In genomic region chr13:64274879-64275753, GRCm38 (mm10) we compare ENCODE assay signal across 8 mouse cellular contexts. TPM values are rescaled to one million over a fixed set of nuclear protein-coding genes. Genes with fewer than 3 reads are reported as not detected.
DNase-seq lines count a peak whose midpoint lies in the region; ATAC-seq and TF ChIP-seq lines count a peak whose summit lies in the region.

Cdc14b (minus strand) TSS chr13:64275290.

- H3K9ac ChIP-seq in forebrain, embryonic 11.5 days (ENCODE audit: low read length), result peak within 1 kb of the TSS; percentile 72
- peak within 1 kb of the TSS; percentile 46 for H3K9ac ChIP-seq in liver, postnatal 0 days (replicated peaks)
- H3K9ac ChIP-seq in neural tube, embryonic 13.5 days, result peak within 1 kb of the TSS; percentile 76

- no peak for TF ChIP-seq CTCF in E14TG2a.4 (conservative IDR thresholded peaks at IDR 0.05; ENCODE audit: low read length)
- TF ChIP-seq CTCF in liver, postnatal 0 days (IDR thresholded peaks at IDR 0.05; ENCODE audit: low read depth), result no peak
- no peak for TF ChIP-seq CTCF in testis, adult 2 months (IDR thresholded peaks at IDR 0.05; ENCODE audit: control insufficient read depth, insufficient read depth, insufficient replicate concordance, low read depth, low read length)

- intact Hi-C loops in heart, postnatal 14 days (cut with DNase I), result no loop called here

- no peaks in the 10 kb centered on the region for H3K9me3 ChIP-seq in E14TG2a.4 (ENCODE audit: low read length)
- H3K9me3 ChIP-seq in forebrain, embryonic 11.5 days (ENCODE audit: control insufficient read depth, low read length), result no peaks in the 10 kb centered on the region
- H3K9me3 ChIP-seq in liver, postnatal 0 days (ENCODE audit: low read length), result no peaks in the 10 kb centered on the region
- H3K9me3 ChIP-seq in neural tube, embryonic 13.5 days, result no peaks in the 10 kb centered on the region

- H3K4me3 ChIP-seq in E14TG2a.4 (replicated peaks; ENCODE audit: low read length), result peak within 1 kb of the TSS; percentile 86
- H3K4me3 ChIP-seq in brown adipose tissue, adult 24 weeks (ENCODE audit: insufficient read depth, low read depth, low read length), result peak within 1 kb of the TSS; percentile 66
- H3K4me3 ChIP-seq in forebrain, embryonic 11.5 days (ENCODE audit: low read depth, low read length), result peak within 1 kb of the TSS; percentile 73
- H3K4me3 ChIP-seq in liver, postnatal 0 days (ENCODE audit: low read depth, low read length), result peak within 1 kb of the TSS; percentile 65
- H3K4me3 ChIP-seq in neural tube, embryonic 13.5 days, result peak within 1 kb of the TSS; percentile 80
- peak within 1 kb of the TSS; percentile 93 for H3K4me3 ChIP-seq in testis, adult 2 months (ENCODE audit: control insufficient read depth, low read depth, low read length)

- H3K4me2 ChIP-seq in forebrain, embryonic 11.5 days (ENCODE audit: low read depth, low read length, severe bottlenecking), result peak within 1 kb of the TSS; percentile 100
- H3K4me2 ChIP-seq in liver, postnatal 0 days (ENCODE audit: low read depth, low read length), result peak within 1 kb of the TSS; percentile 99
- peak within 1 kb of the TSS; percentile 99 for H3K4me2 ChIP-seq in neural tube, embryonic 13.5 days

- peak; percentile 95 for DNase-seq in forebrain, embryonic 11.5 days (ENCODE audit: low spot score)
- DNase-seq in heart, postnatal 14 days, result peak; percentile 62 to 64
- DNase-seq in kidney, postnatal 4 days, result peak; percentile 85 to 90
- peak; percentile 66 for DNase-seq in liver, postnatal 0 days

- under 1% methylated on average over 57 of the region's 57 CpGs for WGBS in forebrain, embryonic 11.5 days
- WGBS in liver, postnatal 0 days (ENCODE audit: insufficient replicate concordance), result under 1% methylated on average over 57 of the region's 57 CpGs
- 1% methylated on average over 54 of the region's 57 CpGs for WGBS in neural tube, embryonic 13.5 days

- no peaks in the 10 kb centered on the region for H3K36me3 ChIP-seq in E14TG2a.4 (ENCODE audit: insufficient read depth, low read length)
- no peaks in the 10 kb centered on the region for H3K36me3 ChIP-seq in forebrain, embryonic 11.5 days (ENCODE audit: control insufficient read depth, insufficient read depth, low read length)
- H3K36me3 ChIP-seq in liver, postnatal 0 days (replicated peaks; ENCODE audit: insufficient read depth, low read length), result no peaks in the 10 kb centered on the region
- H3K36me3 ChIP-seq in neural tube, embryonic 13.5 days, result no peaks in the 10 kb centered on the region
- H3K36me3 ChIP-seq in testis, adult 2 months (ENCODE audit: control insufficient read depth, insufficient read depth, low read length), result no peaks in the 10 kb centered on the region

- ATAC-seq in forebrain, embryonic 11.5 days (replicated peaks; ENCODE audit: low FRiP score), result peak; percentile 98
- ATAC-seq in liver, postnatal 0 days, result peak; percentile 88
- ATAC-seq in neural tube, embryonic 13.5 days (ENCODE audit: low read depth), result peak; percentile 96

- peaks cover 37% of the 10 kb centered on the region for H3K27me3 ChIP-seq in E14TG2a.4 (ENCODE audit: insufficient read depth, low read length)
- H3K27me3 ChIP-seq in forebrain, embryonic 11.5 days (ENCODE audit: control insufficient read depth, insufficient read depth, low read length), result peaks cover 4% of the 10 kb centered on the region; the same call in 1 of the 2 replicates
- peaks cover 23% of the 10 kb centered on the region for H3K27me3 ChIP-seq in liver, postnatal 0 days (ENCODE audit: insufficient read depth, low read length)
- H3K27me3 ChIP-seq in neural tube, embryonic 13.5 days, result peaks cover 42% of the 10 kb centered on the region
- H3K27me3 ChIP-seq in testis, adult 2 months (ENCODE audit: control insufficient read depth, insufficient read depth, low read length), result no peaks in the 10 kb centered on the region

- TF ChIP-seq POLR2A in testis, adult 2 months (IDR thresholded peaks at IDR 0.05; ENCODE audit: control insufficient read depth, low read depth, low read length), result peak; percentile 89

- H3K4me1 ChIP-seq in E14TG2a.4 (replicated peaks; ENCODE audit: low read depth, low read length), result peaks cover 21% of the 10 kb centered on the region
- H3K4me1 ChIP-seq in brown adipose tissue, adult 24 weeks (ENCODE audit: control insufficient read depth, insufficient read depth, insufficient read length, low read length), result peaks cover 3% of the 10 kb centered on the region; the same call in 1 of the 2 replicates
- H3K4me1 ChIP-seq in forebrain, embryonic 11.5 days (replicated peaks; ENCODE audit: control insufficient read depth, insufficient read depth, low read length), result 0 out of 2 replicates have a peak, but pooled peaks cover 3% of the 10 kb centered on the region
- peaks cover 21% of the 10 kb centered on the region for H3K4me1 ChIP-seq in liver, postnatal 0 days (ENCODE audit: insufficient read depth)
- peaks cover 22% of the 10 kb centered on the region for H3K4me1 ChIP-seq in neural tube, embryonic 13.5 days (replicated peaks)
- H3K4me1 ChIP-seq in testis, adult 2 months (ENCODE audit: control insufficient read depth, insufficient read depth, low read length), result peaks cover 8% of the 10 kb centered on the region

- no peak within 1 kb of the TSS for H3K27ac ChIP-seq in brown adipose tissue, adult 24 weeks (replicated peaks; ENCODE audit: low read depth, low read length)
- H3K27ac ChIP-seq in forebrain, embryonic 11.5 days (ENCODE audit: low read depth, low read length), result no peak within 1 kb of the TSS
- no peak within 1 kb of the TSS for H3K27ac ChIP-seq in liver, postnatal 0 days (ENCODE audit: low read depth)
- H3K27ac ChIP-seq in neural tube, embryonic 13.5 days (replicated peaks), result no peak within 1 kb of the TSS
- H3K27ac ChIP-seq in testis, adult 2 months (ENCODE audit: control insufficient read depth, insufficient read depth, low read depth, low read length), result peak within 1 kb of the TSS; percentile 73

- TF ChIP-seq EP300 in liver, postnatal 0 days (IDR thresholded peaks at IDR 0.05; ENCODE audit: low read depth), result no peak

RNA-seq across cellular contexts. Expression of gene Cdc14b, which starts in this region (rescaled TPM):
- 3.1 and 6.9 TPM in 2 replicates for polyA plus RNA-seq in brown adipose tissue, adult 24 weeks (2012; ENCODE audit: insufficient read depth, insufficient read length, missing spikeins)
- polyA plus RNA-seq in forebrain, embryonic 11.5 days (2014; fragmentation: Nextera tagmentation; extraction: Ambion mirVana), result 12.7 and 13.7 TPM in 2 replicates
- total RNA-seq in heart, postnatal 14 days (2021), result 1 to 10 TPM; 8.9 to 9.0 TPM
- 4.5 and 5.3 TPM in 2 replicates for polyA plus RNA-seq in liver, postnatal 0 days (2015; fragmentation: Nextera tagmentation; extraction: Ambion mirVana)
- polyA plus RNA-seq in neural tube, embryonic 13.5 days (2015; fragmentation: Nextera tagmentation; extraction: Ambion mirVana), result 3.4 and 4.6 TPM in 2 replicates
- polyA plus RNA-seq in testis, adult 2 months (2012; rRNA removed), result 55.6 and 60.4 TPM in 2 replicates
